In the genomic region with DNA sequence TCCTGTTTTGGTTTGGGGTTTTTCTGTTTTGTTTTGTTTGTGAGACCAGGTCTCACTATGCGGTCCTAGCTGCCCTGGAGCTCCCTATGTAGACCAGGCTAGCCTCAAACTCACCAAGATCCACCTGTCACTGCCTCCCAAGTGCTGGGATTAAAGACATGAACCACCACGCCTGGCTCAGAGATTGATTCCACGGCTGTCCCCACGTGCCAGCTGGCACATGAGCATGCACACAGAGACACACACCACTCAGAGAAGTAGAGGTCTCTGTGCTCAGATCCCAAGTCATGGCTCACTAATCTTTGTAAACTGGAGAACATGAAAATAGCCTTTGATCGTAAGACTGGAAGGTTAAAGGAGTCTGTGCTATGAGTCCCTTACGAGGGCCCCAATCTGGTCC, we compare ENCODE assay signal across 23 mouse cellular contexts. TPM values are rescaled to one million over a fixed set of nuclear protein-coding genes. Genes with fewer than 3 reads are reported as not detected.
"Had no signal": no experiment of that assay in that cellular context is flagged by ENCODE, and none has a peak within 500 bp of the region (broad histone marks: within the 10 kb centered on the region; RNA-seq: fewer than 3 reads in every experiment).

No protein-coding gene starts in this region.

- H3K4me3 ChIP-seq: midbrain, embryonic 10.5 days; midbrain, embryonic 12.5 days; myocyte; neural tube, embryonic 13.5 days; neural tube, embryonic 15.5 days had no signal

- H3K27ac ChIP-seq: midbrain, embryonic 12.5 days; neural tube, embryonic 13.5 days; neural tube, embryonic 15.5 days had no signal

- DNase-seq: lung, embryonic 14.5 days; lung, postnatal 10 days; lung, postnatal 4 days; midbrain, embryonic 14.5 days; retina, postnatal 1 day; right cerebral cortex, adult 18-20 months; right cerebral cortex, postnatal 25 days; right cerebral cortex, postnatal 4 days; spleen, adult 18-20 months; thymus, adult 18-20 months; thymus, postnatal 14 days; thymus, postnatal 36 days had no signal

- H3K27me3 ChIP-seq: neural tube, embryonic 13.5 days; neural tube, embryonic 15.5 days had no signal

- H3K9ac ChIP-seq: lung, embryonic 14.5 days; midbrain, embryonic 12.5 days; neural tube, embryonic 13.5 days; neural tube, embryonic 15.5 days had no signal

- H3K9me3 ChIP-seq: midbrain, embryonic 10.5 days; midbrain, embryonic 12.5 days; neural tube, embryonic 13.5 days; neural tube, embryonic 15.5 days had no signal

- H3K4me2 ChIP-seq: lung, embryonic 14.5 days; midbrain, embryonic 12.5 days; neural tube, embryonic 13.5 days; neural tube, embryonic 15.5 days had no signal

- ATAC-seq: midbrain, embryonic 16.5 days had no signal

- H3K36me3 ChIP-seq: midbrain, embryonic 10.5 days; midbrain, embryonic 12.5 days; neural tube, embryonic 13.5 days; neural tube, embryonic 15.5 days had no signal

RNA-seq across cellular contexts. Expression of a gene that starts 7.5 kb away (rescaled TPM):
- total RNA-seq: megakaryocyte, adult 5-6 weeks had no signal

RNA-seq across cellular contexts. Expression of a gene that starts 16.3 kb away (rescaled TPM):
- total RNA-seq: megakaryocyte, adult 5-6 weeks; megakaryocyte-erythroid progenitor cell, adult 5-6 weeks had no signal
- polyA plus RNA-seq: lung, embryonic 14.5 days; lung, embryonic 16.5 days; midbrain, embryonic 10.5 days; midbrain, embryonic 12.5 days; midbrain, embryonic 14.5 days; midbrain, embryonic 16.5 days; myocyte; neural tube, embryonic 11.5 days; neural tube, embryonic 13.5 days; neural tube, embryonic 15.5 days had no signal

RNA-seq across cellular contexts. Expression of a gene that starts 56.8 kb away (rescaled TPM):
- total RNA-seq: megakaryocyte, adult 5-6 weeks; megakaryocyte-erythroid progenitor cell, adult 5-6 weeks had no signal
- polyA plus RNA-seq: myocyte; small intestine, adult 2 months had no signal
